Mouse (Mus musculus) macrophage (primary cell): ENCODE measurements around the gene Baiap2. TPM values are rescaled to one million over a fixed set of nuclear protein-coding genes. Genes with fewer than 3 reads are reported as not detected.

Experiments used
- H3K27ac ChIP-seq: fragments of 350-480 bp; formaldehyde crosslinking; 2 replicates; pipeline ENCODE4 v1.9.0; 2021
- H3K36me3 ChIP-seq: fragments of 350-480 bp; formaldehyde crosslinking; 2 replicates; pipeline ENCODE4 v1.9.0; 2021; ENCODE audit errors: inconsistent target
- H3K4me3 ChIP-seq: fragments of 350-480 bp; formaldehyde crosslinking; 2 replicates; pipeline ENCODE4 v1.9.0; 2021; ENCODE audit errors: inconsistent target
- H3K79me2 ChIP-seq: fragments of 350-480 bp; formaldehyde crosslinking; 2 replicates; pipeline ENCODE4 v1.9.0; 2021; ENCODE audit errors: inconsistent target
- whole genome bisulfite sequencing: methylation state at CpG from one replicate; pipeline ENCODE4 v1.1.7; 2026; ENCODE audit warnings: inconsistent platforms; ENCODE audit not compliant: missing documents; 5-methylcytosine and 5-hydroxymethylcytosine counted together
- polyA plus RNA-seq: library from polyadenylated mRNA; stranded (reverse); fragments of 250-400 nt; gene quantifications from 3 replicates; pipeline ENCODE4 v1.2.4, GENCODE M21; 2018; ENCODE audit warnings: inconsistent platforms

The Baiap2 gene
- polyA plus RNA-seq, 1 experiment from 2014 or later = 20.6 TPM

- Histone ChIP-seq H3K79me2 (no peaks in the 10 kb centered on the region), H3K27ac (peak overlapping the region; percentile 47), H3K36me3 (no peaks in the 10 kb centered on the region), H3K4me3 (no peak overlapping the region)
- WGBS = 53% methylated on average over 4 of the region's 4 CpGs
Observed at GRCm38 (mm10) chr11:119933142-119933541, 9.4 kb upstream of the Baiap2 start.

GRCm38 (mm10) chr11:119933819-119934583 lies 8.6 kb upstream of the Baiap2 start:
- H3K36me3 ChIP-seq = no peaks in the 10 kb centered on the region
- H3K4me3 ChIP-seq = no peak overlapping the region
- 87% methylated on average over 8 of the region's 8 CpGs for WGBS
- H3K27ac ChIP-seq = peak overlapping the region; percentile 47
- H3K79me2 ChIP-seq = no peaks in the 10 kb centered on the region

GRCm38 (mm10) chr11:119934773-119935172 lies 7.8 kb upstream of the Baiap2 start:
- Histone ChIP-seq H3K36me3 (no peaks in the 10 kb centered on the region), H3K79me2 (no peaks in the 10 kb centered on the region), H3K27ac (no peak overlapping the region), H3K4me3 (no peak overlapping the region)
- 83% methylated on average over 8 of the region's 8 CpGs for WGBS

GRCm38 (mm10) chr11:119935457-119935856 lies 7.1 kb upstream of the Baiap2 start:
- 85% methylated on average over 6 of the region's 6 CpGs for whole genome bisulfite sequencing
- Histone ChIP-seq H3K36me3 (no peaks in the 10 kb centered on the region), H3K79me2 (no peaks in the 10 kb centered on the region), H3K4me3 (no peak overlapping the region), H3K27ac (no peak overlapping the region)

- no peak overlapping the region for H3K27ac ChIP-seq
- no peaks in the 10 kb centered on the region for H3K36me3 ChIP-seq
- WGBS = 71% methylated on average over 2 of the region's 2 CpGs
- no peaks in the 10 kb centered on the region for H3K79me2 ChIP-seq
- H3K4me3 ChIP-seq = no peak overlapping the region
Observed at GRCm38 (mm10) chr11:119936456-119936855, 6.1 kb upstream of the Baiap2 start.

GRCm38 (mm10) chr11:119937216-119937615 lies 5.3 kb upstream of the Baiap2 start:
- WGBS = 64% methylated on average over 12 of the region's 12 CpGs
- Histone ChIP-seq H3K79me2 (no peaks in the 10 kb centered on the region), H3K36me3 (no peaks in the 10 kb centered on the region), H3K4me3 (no peak overlapping the region), H3K27ac (no peak overlapping the region)

GRCm38 (mm10) chr11:119937772-119938502 lies 4.6 kb upstream of the Baiap2 start:
- WGBS = 70% methylated on average over 19 of the region's 19 CpGs
- Histone ChIP-seq H3K27ac (no peak overlapping the region), H3K79me2 (no peaks in the 10 kb centered on the region), H3K4me3 (no peak overlapping the region), H3K36me3 (no peaks in the 10 kb centered on the region)

GRCm38 (mm10) chr11:119939073-119939710 lies 3.4 kb upstream of the Baiap2 start:
- WGBS = 89% methylated on average over 8 of the region's 8 CpGs
- H3K4me3 ChIP-seq = no peak overlapping the region

GRCm38 (mm10) chr11:119939711-119940106 lies 2.9 kb upstream of the Baiap2 start:
- Histone ChIP-seq H3K79me2 (peaks cover 13% of the 10 kb centered on the region), H3K36me3 (no peaks in the 10 kb centered on the region), H3K27ac (no peak overlapping the region), H3K4me3 (no peak overlapping the region)
- WGBS = 91% methylated on average over 4 of the region's 4 CpGs

More at GRCm38 (mm10) chr11:119939073-119939710, 3.4 kb upstream of the Baiap2 start:
- no peak overlapping the region for H3K27ac ChIP-seq
- no peaks in the 10 kb centered on the region for H3K36me3 ChIP-seq
- peaks cover 8% of the 10 kb centered on the region for H3K79me2 ChIP-seq

GRCm38 (mm10) chr11:119940142-119940541 lies 2.4 kb upstream of the Baiap2 start:
- peaks cover 18% of the 10 kb centered on the region for H3K79me2 ChIP-seq
- WGBS = 93% methylated on average over 11 of the region's 11 CpGs
- H3K36me3 ChIP-seq = no peaks in the 10 kb centered on the region
- no peak overlapping the region for H3K27ac ChIP-seq
- H3K4me3 ChIP-seq = no peak overlapping the region

- Histone ChIP-seq H3K79me2 (peaks cover 34% of the 10 kb centered on the region), H3K27ac (no peak overlapping the region), H3K4me3 (peak overlapping the region; percentile 33), H3K36me3 (no peaks in the 10 kb centered on the region)
- WGBS = 55% methylated on average over 8 of the region's 8 CpGs
Observed at GRCm38 (mm10) chr11:119941794-119942193, 769 bp upstream of the Baiap2 start.

GRCm38 (mm10) chr11:119942201-119942726 lies 299 bp upstream of the Baiap2 start:
- H3K79me2 ChIP-seq = peaks cover 39% of the 10 kb centered on the region
- peak overlapping the region; percentile 33 for H3K4me3 ChIP-seq
- H3K27ac ChIP-seq = no peak overlapping the region
- WGBS = 2% methylated on average over 41 of the region's 43 CpGs
- no peaks in the 10 kb centered on the region for H3K36me3 ChIP-seq

- H3K79me2 ChIP-seq = peaks cover 51% of the 10 kb centered on the region
- H3K27ac ChIP-seq = no peak overlapping the region
- WGBS = 2% methylated on average over 30 of the region's 32 CpGs
- no peaks in the 10 kb centered on the region for H3K36me3 ChIP-seq
- H3K4me3 ChIP-seq = peak overlapping the region; percentile 41
Observed at GRCm38 (mm10) chr11:119943428-119943988, 945 bp downstream of the Baiap2 start.

- H3K79me2 ChIP-seq = peaks cover 70% of the 10 kb centered on the region
- H3K27ac ChIP-seq = 0 out of 2 replicates have a peak overlapping the region, but pooled peaks have one; percentile 8
- WGBS = 90% methylated on average over 4 of the region's 7 CpGs
- no peaks in the 10 kb centered on the region for H3K36me3 ChIP-seq
- H3K4me3 ChIP-seq = no peak overlapping the region
Observed at GRCm38 (mm10) chr11:119945343-119945742, 2.8 kb downstream of the Baiap2 start.
